Mouse (Mus musculus) lung, postnatal 4 days (tissue): ENCODE measurements around the gene Rai14.
A peak's percentile ranks its signal among the peaks of the same experiment; 100 is the strongest.

Experiments used
- DNase-seq, 2 experiments: peaks; one replicate each; pipeline ENCODE4 v3.0.0; 2021

Rai14 gene

DNA sequence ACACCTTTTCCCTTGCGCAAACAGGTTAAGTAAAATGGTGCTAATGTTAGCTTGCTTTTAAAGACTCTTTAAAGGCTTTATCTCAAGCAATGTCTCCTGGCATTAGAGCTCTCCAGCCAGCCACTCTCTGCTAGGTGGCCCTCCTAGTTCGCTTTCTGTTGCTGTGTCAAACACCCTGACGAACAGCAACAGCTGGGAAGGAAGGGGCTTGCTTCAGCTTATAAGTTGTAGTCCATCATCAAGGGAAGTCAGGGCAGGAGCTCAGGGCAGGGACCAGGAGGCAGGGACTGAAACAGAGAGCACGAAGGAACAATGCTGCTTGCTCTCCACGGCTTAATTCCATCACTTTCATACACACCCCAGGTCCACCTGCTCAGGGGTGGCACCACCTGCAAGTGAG lies 68.1 kb downstream of the Rai14 start:
- no peak for DNase-seq

DNA sequence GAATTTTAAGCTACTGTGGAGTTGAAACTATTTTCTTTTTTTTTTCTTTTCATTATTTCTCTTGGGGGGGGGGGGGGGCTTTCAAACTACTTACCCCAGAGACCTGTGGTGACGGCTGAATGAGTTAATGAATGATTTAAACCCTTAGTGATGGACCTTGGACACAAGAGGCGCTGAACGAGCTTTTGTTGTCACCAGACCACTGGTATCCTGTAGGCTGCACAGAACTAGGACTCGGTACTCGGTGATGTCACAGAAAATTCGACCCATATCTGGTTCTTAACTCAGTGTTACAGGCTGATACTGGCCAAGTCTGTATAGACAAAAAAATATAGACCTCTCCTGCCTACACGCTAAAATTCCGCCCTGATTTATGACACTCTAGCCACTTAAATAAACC lies 69.3 kb downstream of the Rai14 start:
- no peak for DNase-seq

DNA sequence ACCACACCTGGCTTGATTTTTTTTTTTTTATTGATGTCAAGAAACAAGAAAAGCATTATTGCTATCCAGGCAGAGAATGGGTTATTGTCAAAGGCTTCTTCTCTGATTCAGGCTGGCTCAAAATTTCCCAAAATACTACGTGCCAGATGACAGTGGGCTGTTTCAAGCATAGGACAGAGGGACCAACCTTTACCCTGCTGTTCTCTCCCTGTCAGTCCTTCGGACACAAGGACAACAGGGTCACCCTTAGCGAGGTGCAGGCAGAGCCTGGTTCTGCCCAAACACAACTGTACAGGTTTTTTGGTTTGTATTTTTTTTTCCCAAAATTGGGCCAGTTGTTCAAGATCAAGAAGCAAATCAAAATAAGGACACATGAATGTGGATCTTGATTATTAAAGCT lies 70.6 kb downstream of the Rai14 start:
- no peak for DNase-seq

DNA sequence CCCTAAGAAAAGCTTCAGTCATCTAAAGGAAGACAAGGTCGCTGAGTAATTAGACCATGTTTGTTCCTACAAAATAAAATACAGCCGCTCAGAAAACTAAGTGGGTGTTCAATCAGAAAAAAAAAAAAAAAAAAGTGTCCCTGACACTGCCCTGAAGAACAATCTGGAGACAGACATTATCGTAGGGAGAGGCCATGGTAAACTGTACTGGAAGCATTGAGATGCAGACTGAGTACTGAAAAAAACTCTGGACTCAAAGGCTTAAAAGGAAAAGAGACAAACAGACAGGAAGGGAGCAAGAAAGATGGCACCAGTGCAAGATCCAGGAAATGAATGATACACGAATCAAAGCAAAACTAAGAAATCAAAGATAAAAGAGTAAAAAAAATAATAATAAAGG lies 71.2 kb downstream of the Rai14 start:
- DNase-seq = no peak

DNA sequence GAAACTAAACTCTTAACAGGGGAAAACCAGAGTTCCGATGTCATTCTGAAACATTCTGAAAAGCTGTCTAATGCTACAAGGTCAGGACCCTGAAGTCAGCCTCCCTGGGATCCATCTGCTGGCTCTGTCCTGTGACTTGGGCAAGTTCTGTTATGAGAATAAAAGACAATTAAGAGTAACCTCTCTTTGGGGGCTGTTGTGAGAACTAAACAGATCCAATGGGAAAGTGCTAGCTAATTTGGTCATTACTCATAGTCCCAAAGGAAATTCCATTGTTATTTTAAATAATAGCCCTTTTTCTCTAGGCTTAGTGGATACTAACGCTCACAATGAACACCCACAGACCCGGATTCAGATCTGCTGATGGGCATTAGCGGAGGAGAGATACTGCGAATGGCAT lies 72.0 kb downstream of the Rai14 start:
- no peak for DNase-seq

DNA sequence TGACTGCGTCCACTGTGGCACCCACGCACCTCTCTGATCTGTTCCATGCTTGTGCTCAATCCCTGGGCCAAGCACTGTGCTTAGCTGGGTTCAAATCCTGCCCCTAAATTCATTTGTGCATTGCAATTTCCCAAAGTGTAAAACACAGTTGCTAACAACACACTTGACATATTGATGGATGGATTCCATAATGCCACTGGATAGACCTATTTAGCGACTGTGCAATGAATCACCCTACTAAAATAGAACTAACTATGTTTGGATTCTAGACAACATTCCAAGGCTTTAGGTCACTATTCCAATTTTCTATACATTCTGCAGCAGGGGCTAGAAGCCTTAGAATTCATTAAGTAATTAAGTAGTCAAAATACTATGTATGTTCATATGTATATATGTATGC lies 73.7 kb downstream of the Rai14 start:
- no peak for DNase-seq

DNA sequence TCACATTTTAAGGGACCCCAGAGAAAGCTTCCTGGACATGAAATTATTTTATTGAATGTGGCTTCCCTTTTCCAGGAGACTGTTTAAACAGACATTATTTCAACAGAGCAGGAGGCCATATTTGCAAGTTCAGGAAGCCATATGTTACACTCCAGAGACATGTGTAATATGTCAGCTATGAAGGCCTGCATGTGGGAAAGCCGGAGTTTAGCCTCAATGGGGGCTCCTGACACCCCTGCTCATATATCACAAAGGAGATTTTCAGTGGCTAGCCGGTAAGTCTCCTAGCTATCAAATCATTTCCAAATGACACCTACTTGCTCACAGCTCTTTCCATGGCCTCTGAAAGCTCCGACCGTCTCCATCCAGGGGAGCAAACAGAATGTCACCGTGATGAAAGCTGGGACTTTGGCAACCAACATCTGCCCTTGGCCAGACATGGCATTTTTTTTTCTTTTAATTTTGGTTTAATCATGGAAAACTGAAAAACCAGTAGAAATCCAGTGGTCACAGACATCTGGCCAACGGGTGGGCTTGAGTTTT lies 77.1 kb downstream of the Rai14 start:
- DNase-seq = no peak

DNA sequence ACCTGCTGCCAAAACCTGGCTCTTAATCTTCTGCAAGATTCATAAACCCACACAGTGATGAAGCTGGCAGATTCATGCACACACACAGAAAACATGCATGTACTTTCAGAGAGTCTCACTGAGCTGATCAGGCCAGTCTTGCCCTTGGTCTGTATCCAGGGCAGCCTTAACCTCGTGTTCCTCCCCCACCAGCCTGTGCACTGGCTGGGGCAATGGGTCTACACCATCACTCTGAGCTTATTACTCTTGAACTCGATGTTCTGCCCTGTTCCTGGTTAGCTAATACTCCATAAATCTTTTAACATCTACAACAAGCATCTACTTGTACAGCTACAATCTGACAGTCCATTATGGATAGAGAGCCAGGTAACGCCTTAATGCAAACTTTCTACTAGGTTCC lies 77.6 kb downstream of the Rai14 start:
- no peak for DNase-seq

DNA sequence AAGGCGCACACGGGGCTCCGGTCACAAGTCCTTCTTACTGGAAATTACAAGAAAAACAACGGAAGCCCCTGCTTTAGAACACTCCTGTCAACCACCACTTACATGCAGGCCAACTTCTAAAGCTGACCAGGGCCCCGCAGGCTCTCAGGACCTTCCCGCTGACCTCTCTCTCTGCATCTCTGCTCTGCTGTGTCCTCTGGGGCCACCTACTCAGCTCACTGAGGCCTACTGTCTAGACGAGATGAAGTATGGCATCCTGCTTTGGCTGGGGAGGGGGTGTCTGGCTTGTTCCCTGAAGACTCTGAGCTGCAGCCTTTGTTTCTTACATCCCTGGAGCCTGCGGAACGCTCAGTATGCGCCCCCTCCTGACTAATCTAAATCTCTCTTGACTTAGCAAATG lies 79.3 kb downstream of the Rai14 start:
- peak in 1 of 2 experiments; percentile 32 for DNase-seq

DNA sequence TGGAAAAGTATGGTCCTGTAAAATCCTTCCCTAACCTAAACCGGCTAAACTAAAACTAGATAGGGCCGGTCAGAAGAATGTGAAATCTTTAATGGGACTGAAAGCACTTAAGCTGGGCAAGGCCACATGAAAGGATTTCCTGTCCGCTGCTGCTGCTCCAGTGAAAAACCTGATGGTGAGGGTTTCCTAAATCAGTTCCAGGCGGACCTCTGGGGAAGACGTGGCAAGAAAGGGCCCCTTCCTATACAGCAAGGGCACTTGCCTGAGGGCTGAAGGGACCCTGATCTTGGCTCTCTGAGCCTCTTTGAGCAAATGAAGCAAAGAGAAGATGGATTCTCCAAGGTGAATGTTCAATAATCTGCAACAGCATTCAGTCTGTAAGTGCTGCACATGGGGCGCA lies 80.2 kb downstream of the Rai14 start:
- no peak for DNase-seq

DNA sequence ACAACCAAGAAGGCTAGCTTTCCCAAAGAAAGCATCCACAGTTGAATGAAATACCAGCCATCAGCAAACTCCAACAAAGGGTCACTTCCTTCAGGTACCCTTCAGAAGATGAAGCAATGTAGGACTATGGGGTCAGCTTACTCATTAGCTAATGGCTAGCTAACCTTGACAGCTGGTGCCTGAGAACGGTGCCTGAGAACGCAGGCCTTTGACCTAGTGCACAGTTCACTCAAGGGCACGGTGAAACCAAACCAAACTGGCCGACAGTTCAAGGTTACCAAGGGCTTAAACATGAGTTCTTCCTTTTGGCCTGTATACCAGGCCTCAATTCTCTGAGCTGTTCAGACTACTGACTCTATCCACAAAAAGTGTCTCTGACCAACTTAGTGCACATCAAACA lies 81.0 kb downstream of the Rai14 start:
- DNase-seq = no peak

DNA sequence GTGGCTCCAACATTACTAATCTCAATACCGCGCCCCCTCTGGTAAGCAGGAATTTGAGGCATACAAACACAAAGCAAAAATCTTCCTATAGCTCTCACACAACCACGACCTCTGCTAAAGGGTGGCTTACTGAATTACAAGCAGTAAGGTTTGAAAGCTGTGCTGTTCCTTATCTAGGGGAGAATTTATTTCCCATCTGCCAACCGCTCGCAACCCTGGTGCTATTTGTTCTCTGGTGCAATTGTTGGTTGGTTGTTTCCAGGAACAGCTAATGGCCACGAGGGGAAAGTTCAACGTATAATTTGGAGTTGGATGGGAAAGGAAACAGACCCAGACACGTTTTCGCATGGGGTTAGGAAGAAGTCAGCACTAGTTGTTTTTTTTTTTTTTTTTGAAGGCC lies 81.8 kb downstream of the Rai14 start:
- DNase-seq = no peak

DNA sequence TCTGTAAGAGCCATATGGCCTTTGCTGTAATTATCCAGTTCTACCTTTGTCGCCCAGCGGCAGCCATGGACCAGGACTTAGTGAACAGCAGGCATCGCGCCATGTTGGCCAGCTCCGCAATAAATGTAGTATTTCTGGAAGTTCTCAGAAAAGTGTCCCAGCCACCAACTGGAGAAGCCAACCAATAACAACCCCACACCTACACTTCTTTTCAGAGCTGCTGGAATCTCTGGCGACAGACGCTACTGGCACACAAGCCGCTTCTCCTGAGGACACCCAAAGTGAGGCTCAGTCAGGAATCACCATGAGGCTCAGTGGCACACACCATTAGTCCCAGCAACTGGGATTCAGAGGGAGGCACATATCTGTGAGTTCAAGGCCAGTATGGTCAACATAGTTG lies 82.4 kb downstream of the Rai14 start:
- no peak for DNase-seq

DNA sequence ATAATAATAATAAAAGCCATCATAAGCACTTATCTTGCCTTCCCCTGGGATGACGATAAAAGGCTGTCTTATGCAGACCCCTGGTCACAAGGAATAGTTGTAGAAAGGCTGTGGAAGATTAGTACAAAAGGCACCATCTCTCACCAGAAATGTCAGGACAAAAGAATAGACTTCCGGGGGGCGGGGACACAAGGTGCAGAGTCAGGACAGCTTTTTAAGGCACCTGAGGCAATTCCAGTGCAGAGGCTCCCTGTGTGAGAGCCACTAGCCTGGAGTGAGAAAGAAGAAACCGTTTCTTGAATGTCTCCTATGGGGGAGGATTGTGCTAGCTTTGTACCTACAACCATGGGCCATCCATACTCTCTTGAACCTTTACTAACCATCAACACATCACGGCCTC lies 82.9 kb downstream of the Rai14 start:
- DNase-seq = no peak

DNA sequence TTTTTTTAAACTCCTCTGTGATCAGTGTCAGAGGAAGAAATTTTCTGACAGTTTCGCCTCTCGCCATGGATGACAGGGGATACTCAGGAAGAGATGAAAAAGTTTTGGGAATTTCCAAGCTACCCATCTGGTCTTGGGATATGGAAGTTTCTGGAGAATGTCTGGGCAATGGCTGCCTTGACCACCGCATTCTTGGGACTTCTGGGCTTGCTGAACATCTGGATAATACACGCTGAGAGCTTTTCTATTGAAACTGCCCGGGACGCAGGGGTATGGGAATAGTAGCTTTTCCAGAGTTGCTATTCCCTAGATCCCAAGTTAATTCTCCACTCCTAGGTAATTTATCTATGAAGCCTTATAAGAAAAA lies 85.5 kb downstream of the Rai14 start:
- no peak for DNase-seq

DNA sequence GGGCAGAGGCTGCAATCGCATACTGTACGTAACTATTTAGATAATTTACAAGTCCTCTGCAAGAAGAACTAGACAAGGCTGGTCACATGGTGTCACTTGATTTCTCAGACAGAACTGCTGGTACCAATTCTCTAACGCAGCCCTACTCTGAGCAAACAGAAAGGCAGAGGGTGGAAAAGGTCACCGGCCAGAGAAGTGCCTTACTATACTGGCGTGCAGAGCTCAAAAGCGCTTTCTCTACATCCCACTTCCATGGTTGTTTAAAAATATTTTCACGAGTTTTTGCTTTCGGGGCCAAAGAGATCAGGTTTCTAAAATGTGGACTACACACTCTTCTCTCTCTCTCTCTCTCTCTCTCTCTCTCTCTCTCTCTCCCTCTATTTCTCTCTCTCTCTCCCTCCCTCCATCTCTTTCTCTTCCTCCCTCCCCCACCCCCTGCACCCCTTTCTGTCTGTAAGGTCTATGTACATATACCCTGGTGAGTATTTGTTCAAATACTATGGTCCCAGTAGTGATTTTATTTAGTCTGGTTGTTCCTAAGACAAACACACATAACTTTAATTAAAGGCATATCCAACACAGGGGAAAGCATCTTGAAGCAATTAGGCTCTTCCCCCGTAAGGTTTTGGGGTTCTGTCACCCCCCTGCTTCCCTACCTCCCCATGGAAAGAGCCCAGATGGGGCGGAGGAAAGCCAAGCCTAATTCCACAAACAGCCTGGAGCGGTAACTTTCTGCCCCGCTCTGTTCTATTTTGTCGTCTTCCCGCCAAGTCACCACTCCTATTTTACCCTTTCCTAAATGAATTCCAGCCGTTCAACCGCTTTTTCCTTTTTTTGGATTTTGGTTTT lies 86.1 kb downstream of the Rai14 start:
- no peak for DNase-seq

DNA sequence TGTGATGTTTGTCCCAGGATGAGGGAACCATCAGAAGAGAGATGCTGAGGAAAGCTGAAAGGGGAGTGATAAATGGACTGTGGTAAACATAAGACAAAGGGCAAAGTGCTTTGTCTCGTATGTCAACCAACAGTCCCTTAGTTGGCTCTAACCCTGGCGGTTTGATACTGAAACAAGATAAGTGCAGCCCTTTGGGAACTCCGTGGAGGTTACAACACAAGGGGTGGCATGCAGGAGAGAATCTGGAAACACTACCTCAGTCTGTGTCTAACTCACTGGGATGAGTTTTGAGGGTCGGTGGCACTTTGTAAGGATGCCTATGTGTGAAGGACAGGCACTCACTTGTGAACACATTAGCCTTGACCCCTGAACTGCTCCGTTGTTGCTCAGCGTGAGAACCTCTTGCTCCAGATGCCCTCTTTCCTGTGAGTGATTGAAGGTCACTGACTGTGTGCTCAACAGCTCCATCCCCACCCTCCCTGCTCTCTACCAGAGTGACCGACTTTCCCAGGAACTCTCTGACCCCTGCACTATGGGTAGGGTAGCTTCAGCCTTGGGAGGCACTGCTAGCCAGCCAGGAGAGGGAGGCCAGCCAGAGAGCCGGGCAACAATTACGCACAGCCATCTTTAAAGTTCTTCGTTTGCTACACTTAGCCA lies 90.7 kb downstream of the Rai14 start:
- DNase-seq = peak in 1 of 2 experiments; percentile 31

DNA sequence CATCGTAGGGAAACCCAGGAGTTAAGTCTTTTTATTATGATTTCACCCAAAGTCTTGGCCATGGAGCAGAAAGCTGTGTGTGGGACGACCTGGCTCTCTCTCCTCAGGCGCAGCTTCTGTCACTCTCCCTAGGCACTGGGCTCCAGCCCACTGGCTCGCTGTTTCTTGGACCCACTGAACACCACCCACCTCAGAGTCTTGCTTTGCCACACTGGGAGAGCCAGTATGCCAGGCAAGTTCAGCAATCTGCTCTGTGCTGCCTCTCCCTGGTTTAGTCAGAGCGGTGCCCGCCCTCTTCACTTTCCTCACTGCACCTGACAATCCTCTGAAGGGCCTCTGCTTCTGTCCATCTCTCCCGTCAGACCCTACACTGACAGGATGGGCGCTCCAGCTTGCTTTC lies 93.2 kb downstream of the Rai14 start:
- no peak for DNase-seq

DNA sequence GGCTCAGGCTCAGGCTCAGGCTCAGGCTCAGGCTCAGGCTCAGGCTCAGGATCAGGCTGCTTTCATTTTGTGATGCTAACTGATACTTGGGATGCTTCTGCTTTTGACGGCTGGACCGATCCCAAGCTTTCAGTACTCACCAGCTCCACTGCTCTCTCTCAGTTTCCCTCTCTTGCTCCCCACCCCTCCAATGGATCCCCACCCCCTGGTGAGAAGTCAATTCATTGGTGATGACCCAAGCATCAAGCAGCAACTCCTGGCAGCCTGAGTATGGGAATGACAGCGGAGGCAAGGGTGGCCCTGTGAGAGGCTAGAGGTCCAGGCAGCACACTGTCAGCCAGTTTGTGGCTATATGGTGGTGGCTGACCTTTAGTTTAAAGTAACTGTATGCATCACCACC lies 94.7 kb downstream of the Rai14 start:
- no peak for DNase-seq

DNA sequence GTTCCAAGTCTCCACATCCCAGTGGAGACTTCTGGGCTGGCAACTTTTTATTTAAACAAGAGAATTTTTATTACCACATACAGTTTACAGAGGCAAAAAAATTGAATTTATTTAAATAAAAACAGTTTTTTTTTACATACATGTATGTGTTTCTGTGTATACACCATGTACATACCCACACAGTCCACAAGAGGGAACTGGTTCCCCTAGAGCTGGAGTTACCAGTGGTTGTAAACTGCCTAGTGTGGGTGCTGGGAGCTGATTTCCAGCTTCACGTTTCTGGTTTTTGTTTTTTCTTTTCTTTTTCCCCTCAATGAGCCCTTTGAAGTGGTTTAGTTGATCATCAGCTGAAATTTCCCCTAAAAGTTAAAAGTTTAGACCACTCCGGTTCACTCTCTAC lies 96.1 kb downstream of the Rai14 start:
- no peak for DNase-seq

DNA sequence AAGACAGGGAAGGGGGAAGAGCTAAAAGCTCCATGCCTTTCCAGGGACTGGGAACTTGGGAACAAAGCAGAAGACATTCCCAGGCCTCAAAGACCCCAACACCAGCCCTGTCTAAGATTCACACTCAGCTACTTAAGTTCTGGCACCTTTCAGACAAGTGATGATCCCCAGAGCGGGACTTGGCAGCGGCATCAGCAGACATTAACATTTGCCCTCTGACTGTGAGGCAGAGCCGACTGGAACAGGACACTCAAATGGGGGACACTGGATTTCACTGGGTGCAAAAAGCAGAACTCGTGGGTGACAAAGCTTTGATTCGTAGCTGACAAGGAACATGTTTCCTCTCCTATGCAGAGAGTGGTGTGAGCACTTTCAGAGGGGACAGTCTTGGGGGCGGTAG lies 98.4 kb downstream of the Rai14 start:
- peak in 1 of 2 experiments; percentile 53 for DNase-seq

DNA sequence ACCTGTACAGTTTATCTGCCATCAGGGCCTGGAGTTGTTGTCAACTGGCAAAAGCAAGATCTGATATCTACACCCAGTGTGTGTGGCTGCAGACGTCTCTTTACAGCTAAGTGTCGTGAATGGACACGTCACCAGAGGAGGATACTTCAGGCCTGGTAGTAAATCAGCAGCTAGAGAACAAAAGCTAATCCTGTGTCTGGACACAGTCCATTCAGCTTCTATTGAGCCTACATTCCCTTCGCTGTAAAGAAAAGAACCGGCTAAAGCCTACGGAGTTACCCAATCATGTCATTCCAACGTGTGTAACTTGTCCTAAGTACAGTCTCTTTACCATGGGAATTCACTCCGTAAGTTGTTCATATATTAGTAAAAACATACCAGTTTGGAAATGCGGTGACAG lies 103.4 kb downstream of the Rai14 start:
- DNase-seq = no peak

DNA sequence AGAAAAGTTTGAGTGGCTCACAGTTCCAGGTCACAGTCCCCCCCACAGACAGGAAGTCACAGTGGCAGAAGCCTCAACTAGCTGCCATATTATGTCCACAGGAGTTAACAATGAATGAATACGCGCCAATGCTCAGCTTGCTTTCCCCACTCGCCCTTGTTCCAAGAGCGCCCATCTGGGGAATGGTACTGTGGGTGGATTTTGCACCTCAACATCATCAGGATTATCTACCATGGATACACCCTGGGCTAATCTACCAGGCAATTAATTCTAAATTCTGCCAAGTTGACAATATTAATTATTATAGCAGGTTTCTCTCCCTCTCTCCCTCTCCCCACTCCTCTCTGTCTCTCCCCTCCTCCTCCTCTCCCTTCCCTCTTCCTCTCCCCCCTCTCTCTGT lies 105.3 kb downstream of the Rai14 start:
- no peak for DNase-seq

DNA sequence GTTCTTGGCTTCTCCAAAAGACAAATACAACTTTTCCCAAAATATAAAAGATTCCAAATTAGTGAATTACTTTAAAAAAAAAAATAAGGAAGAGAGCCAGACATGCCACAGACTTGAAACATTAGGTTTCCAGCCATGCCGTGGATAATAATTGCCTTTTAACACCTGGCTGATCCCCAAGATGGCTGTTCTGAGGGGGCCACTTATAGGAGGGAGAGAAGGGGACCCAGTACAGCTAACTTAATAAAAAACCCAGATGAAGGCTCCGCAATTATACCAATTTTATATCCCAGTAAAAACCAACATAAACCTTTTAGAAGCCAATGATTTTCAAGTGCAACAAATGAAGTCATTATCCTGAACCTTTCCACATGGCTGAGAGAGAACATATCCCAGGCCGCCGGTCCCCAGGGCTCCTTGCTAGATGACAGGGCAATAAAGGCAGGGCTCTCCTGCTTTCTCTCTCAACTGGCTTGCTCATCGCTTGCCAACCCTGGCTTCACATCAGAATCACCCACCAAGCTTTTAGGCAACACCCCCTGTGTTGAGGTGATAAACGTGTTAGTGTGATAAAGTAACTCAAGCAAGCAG lies 105.8 kb downstream of the Rai14 start:
- DNase-seq = no peak
